Mouse (Mus musculus) spleen, postnatal 14 days (tissue): ENCODE measurements at regions not wholly inside any gene's neighbourhood (a gene's known extent, or its start where the extent isn't known, plus 50 kb on each side); places are given as distances from the start of the nearest gene placed in this dataset.
A peak's percentile ranks its signal among the peaks of the same experiment; 100 is the strongest.

Experiments
- DNase-seq, 2 experiments: peaks; one replicate each; pipeline ENCODE4 v3.0.0; 2021 to 2022; ENCODE audit warnings: low spot score in 2 of 2

DNA sequence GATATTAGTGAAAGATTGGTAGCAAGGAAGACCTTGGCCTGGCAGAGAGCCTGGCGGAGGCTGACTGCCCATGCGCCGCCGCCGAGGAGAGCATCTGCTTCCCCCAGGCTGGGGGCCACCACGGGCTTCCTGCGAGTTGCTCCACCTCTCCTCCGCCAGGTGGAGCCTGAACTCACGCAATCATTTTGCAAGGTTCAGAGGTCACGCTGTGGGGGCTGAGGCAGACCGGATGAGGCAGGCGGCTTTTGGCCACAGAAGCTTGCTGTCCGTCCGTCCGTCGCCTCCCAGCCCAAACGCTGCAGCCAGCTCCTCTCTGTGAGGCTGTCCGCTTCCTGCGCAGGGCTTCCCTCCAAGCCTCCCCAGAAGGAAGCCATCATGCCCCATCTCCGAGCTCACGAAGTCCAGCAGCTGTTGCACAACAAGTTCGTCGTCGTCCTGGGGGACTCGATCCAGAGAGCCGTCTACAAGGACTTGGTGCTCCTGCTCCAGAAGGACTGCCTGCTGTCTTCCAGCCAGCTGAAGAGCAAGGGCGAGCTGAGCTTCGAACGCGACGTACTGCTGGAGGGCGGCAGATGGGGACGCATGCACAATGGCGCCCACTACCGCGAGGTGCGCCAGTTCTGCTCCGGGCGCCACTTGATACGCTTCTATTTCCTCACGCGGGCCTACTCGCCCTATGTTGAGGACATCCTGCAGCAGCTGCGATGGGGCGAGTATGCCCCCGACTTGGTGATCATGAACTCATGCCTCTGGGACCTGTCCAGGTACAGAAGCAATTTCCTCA lies 269.3 kb upstream of the Erbb4 start:
- no peak for DNase-seq

DNA sequence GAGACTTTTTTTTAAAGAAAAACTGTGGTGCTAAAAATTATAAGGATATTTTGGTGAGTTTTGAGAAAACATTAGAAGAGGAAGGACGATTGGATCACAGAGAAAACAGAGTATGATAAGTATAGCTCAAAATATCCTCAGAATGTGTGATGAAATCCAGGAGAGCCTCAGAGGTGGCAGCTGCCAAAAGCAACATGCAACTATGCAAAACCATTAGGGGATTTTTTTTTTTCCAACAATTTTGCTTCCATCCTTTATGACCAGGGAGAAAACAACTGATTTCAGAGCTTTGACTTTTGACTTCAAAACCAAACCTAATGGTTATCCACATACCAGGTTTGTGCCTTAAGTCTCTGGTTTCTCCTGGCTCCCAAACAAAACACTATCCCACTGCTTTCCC lies 267.4 kb upstream of the Erbb4 start:
- no peak for DNase-seq

DNA sequence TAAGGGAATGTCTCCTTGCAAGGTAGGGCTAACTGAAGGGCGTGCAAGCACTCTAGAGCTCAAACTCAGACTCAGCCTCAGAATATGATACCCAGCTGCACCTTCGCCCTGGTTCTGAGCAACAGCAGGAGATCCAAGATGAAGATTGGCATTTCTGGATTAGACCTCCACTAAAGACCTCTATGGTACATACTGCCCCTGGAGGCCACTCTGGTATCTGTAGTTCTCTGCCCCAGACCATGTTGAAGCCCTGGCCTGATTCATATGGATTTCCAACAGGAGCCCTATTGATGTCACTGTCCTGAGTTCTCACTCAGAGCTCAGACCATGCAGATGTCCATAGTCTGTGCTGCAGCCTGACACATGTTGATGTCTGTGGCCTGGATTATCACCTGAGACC lies 262.2 kb upstream of the Erbb4 start:
- DNase-seq = no peak

DNA sequence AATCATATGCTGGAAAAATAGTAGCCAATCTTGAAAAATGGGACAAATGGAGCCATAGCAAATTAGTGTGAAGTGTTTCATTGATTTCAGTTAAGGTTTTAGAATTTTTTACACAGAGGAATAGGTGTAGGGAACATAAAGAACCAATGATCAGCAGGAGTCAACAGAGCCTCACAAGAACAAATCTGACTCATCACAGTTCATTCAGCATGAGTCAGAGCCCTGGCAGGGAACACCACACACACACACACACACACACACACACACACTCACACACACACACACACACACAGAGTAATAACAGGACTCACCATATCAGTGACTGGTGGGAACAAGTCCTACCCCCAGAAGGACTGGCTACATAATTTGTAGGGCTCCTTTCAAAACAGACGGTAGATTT lies 259.7 kb upstream of the Erbb4 start:
- DNase-seq = no peak

DNA sequence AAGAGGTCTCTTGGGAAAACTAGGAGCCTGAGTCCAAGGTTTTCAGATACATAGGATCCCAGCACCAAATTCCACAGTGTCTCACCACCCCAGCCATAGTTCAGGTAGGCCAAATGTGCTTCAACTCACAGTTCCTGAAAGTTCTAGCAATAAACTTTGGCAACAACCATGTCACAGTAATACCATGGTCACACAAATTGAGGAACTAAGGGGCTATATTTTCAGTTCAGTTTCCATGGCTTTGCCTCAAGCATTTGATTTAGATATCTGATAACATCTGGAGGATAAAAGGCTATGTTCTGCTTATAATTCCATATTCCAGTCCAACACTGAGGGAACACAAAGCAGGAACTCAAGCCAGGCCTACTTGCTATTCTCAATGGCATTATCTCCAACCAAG lies 256.2 kb upstream of the Erbb4 start:
- no peak for DNase-seq

DNA sequence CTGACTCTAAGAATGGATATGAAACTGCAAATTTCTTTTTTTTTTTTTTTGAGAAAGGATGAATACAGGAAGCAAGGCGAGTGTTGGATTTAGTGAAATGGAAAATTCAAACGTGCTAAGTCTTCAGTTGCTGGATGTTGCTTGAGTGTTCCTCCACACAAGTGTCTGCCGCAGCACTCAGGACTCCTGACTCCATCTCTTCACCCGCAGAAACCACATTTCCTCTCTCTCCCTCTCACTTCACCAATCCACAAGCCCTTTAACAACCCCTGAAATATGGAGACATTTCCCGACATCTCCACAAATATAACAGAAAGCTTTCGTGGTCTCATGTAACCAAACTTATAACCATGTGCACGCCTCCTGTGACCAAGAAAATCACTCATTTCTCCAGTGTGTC lies 249.7 kb upstream of the Erbb4 start:
- no peak for DNase-seq

DNA sequence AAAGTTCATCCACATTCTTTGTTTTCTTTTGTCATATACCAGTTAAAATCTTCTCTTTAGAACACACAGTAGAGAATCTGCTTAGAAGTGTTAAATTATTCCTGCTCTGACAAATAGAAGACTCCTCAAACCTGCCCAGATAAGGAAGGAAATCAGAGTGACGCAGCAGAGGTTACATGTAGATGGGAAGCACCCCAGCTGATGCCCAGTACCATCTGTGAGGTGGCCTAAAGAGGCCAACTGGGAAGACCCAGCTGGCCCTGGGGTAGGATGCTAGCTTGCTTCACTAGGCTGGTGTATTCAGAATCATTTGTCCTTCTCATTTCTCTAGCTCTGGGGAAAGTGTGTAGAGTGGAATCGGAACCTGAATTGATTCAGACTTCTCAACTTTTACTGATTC lies 242.6 kb upstream of the Erbb4 start:
- DNase-seq = no peak

GRCm38 (mm10) chr1:69349826-69350225 lies 242.0 kb upstream of the Erbb4 start:
- no peak for DNase-seq

- no peak for DNase-seq
Observed at GRCm38 (mm10) chr1:69342100-69342499, 234.2 kb upstream of the Erbb4 start.

GRCm38 (mm10) chr1:69340481-69340880 lies 232.6 kb upstream of the Erbb4 start:
- DNase-seq = no peak

DNA sequence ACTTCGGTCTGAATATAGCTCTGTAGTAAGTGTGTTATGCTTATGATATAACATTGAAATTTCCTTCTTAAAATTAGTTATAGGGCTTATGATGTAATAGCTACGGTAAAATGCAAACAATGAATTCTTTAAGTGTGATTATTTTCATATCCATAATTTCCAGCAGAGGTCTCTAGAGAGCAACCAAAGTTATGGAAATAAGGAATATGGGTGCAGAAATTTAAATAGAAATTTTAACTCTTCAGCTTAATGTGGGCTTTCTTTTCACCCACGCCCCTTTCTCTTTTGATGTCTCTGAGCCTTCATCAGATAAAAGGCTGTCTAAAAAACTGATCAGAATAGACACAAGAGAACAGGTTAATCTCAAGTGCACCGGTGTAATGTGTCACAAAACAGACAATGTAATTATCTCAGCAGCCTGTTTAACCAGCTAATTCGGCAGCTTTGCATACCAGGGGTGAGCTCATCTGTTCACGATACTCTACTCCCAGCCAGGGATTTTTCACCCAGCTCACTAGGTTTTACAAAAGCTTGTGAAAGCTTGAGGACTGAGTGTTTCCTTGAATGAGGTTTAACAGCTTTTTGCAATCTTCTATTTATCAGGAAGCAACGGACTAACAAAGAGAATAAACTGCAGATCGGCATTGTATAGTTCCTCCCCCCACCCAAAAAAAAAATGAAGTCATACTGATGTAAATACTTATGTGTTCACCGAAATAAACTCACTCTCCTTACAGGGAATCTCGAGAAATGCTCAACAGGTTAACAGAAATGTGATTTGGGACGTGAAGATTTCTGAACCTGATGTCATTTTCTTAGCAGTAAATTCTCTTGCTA lies 223.8 kb upstream of the Erbb4 start:
- no peak for DNase-seq

DNA sequence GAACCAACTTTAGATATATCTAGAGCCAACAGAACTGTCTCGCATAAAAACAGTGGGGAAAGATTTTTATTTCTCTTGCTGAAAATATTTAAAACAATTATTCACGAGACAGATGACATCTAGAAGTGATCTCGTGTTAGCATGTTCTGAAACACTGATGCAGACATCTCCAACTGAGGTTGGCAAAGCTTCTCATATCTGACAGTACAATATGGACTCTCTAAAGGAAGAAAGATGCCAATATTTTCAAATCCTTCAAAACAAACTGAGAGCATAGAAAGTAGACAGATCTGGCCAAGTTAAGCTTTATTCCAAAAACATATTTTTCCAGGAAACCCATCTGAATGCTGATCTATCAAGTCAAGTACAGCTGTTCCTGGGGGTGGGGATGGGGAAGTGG lies 221.5 kb upstream of the Erbb4 start:
- no peak for DNase-seq

DNA sequence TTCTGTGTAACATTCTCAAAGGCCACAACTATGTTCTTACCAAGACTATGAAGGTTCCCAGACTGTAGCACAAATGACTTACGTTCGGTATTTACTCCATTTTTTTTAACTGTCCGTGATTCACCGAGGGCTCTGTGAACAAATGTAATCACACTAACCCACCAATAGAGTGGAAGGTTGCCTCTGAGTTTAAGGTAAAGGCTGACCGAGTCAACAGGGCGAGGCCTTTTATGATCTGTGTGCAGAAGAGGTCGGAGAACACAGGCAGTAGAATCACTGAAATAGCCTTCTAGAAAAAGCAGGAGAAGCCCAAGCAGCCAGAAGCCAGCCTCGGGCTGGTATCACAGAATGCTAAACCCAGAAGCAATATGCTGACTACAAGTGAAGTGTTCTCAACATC lies 218.9 kb upstream of the Erbb4 start:
- DNase-seq = no peak

DNA sequence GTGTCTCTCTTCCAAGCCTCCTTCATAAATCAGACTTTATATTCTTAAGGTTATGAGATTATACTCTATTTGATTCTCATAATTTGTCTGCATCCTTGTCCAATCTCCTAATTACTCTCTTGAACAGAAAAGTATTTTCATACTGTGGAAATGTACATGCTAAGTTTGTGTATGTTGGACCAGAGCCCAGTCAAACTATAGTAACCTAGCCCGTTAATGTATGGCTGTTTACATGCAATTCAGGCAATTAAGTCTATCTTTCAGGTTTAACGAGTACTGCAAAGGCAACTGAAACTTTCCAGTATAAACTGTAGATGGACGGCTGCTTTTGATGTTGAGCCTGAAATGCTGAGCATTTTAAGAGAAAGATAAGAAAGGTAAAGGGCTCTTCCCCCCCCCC lies 211.7 kb upstream of the Erbb4 start:
- no peak for DNase-seq

DNA sequence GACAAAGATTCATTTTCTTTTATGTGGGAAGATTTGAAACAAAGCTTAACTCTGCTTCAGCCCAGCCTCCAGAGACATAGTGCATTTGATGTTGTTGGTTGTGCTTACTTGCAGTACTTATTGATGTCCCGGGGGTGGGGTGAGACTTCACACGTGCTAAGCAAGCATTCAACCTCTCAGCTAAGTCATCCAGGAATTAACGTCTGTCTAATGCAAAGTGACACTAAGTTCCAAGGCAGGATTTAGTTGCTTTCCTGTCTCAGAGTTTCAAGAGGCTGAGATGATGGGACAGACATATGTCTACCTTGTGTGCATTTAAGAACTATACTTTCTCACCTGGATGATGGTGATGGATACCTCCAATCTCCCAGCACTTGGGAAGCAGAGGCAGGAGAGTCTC lies 189.0 kb upstream of the Erbb4 start:
- no peak for DNase-seq

DNA sequence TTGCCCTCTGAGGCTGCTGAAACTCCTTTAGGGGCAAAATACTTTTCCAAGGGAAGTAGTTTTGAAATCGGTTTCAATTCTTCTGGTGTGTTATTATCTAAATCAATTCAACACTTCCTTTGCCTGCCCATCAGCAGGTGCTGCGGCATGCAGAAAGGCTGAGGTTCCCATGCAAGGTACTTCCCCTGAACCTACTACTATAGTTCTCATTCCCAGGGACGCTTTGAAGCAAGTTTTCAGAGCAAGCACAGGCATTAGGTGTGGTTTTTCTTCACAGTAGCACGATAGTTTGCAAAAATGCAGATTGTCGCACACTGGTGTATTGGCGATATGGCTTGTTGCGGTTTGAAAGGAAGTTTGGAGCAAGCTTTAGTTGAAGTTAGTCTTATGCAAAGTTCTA lies 183.5 kb upstream of the Erbb4 start:
- DNase-seq = no peak

DNA sequence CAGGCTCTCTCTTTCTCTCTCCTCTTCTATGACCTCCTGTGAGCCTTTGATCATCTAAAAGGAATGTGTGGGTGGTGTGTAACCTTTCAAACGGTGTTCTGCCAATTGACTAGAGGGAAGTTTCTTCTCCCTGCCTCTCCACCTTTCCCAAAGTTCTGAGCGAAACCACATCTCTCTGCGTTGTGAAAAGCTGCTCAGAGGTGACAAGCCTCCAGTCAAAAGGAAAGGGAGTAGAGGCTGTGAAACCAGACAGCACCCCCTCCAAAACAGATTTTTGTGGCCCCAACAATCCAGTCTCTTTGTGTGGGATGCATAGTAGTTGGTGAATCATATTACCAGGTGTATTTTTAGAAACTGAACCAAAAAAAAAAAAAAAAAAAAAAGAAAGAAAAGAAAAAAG lies 178.5 kb upstream of the Erbb4 start:
- DNase-seq = no peak

- no peak for DNase-seq
Observed at GRCm38 (mm10) chr1:69277428-69277827, 169.6 kb upstream of the Erbb4 start.

DNA sequence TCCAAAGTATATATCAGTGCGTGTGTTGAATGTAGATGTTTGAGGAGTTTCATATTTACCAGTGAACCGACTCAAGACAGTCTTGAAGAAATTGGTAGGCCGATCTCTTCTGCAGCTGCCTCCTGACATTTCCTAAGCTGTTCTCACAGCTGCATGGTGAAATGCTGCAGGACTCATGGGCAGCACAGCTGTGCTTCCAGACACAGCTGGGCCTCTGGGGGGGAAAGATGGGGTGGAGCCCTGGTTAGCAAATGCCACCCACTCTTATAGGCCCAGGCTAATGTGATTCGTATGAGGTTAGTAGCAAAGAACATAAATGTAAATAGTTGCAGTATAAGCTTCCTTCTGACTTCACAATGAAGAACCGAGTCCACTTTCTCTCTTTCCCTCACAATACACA lies 139.8 kb upstream of the Erbb4 start:
- DNase-seq = no peak

GRCm38 (mm10) chr1:69242289-69242909 lies 134.5 kb upstream of the Erbb4 start:
- DNase-seq = no peak

GRCm38 (mm10) chr1:69241502-69242214 lies 133.8 kb upstream of the Erbb4 start:
- peak in 1 of 2 experiments; percentile 4 for DNase-seq

GRCm38 (mm10) chr1:69227864-69228263 lies 120.0 kb upstream of the Erbb4 start:
- DNase-seq = no peak
